ENCODE assay signal across 13 mouse cellular contexts in genomic region chr2:126792611-126793010, GRCm38 (mm10).
"Had no signal": no experiment of that assay in that cellular context is flagged by ENCODE, and none has a peak within 500 bp of the region (broad histone marks: within the 10 kb centered on the region; RNA-seq: fewer than 3 reads in every experiment).

No protein-coding gene starts in this region.

- H3K4me2 ChIP-seq: liver, embryonic 13.5 days; midbrain, embryonic 11.5 days had no signal

- H3K4me3 ChIP-seq: liver, embryonic 13.5 days had no signal

- H3K27me3 ChIP-seq: liver, embryonic 13.5 days had no signal

- DNase-seq: kidney, adult 2 months; kidney, postnatal 25 days; liver, embryonic 13.5 days; lung, adult 2 months; lung, postnatal 14 days; lung, postnatal 4 days; midbrain, embryonic 14.5 days; spleen, adult 18-20 months; thymus, adult 2 months; thymus, postnatal 14 days; thymus, postnatal 4 days had no signal

- H3K9ac ChIP-seq: liver, embryonic 13.5 days had no signal

- H3K27ac ChIP-seq: kidney, postnatal 0 days; liver, embryonic 13.5 days had no signal

- H3K9me3 ChIP-seq: liver, embryonic 13.5 days had no signal
